Mouse (Mus musculus): ENCODE results near the gene Dpt.

- TF ChIP-seq CTCF (conservative IDR thresholded peaks at IDR 0.05; ENCODE audit: low read length) (no peak), NANOG (IDR thresholded peaks at IDR 0.05; ENCODE audit: borderline replicate concordance, low read length) (no peak), POU5F1 (IDR thresholded peaks at IDR 0.05; ENCODE audit: borderline replicate concordance, low read length) (no peak)
These were observed 24.9 kb downstream of the Dpt start for GRCm38 (mm10) chr1:164821307-164821706.

Measured in E14TG2a.4 (cell line).